Mouse (Mus musculus): Measurements from ENCODE around the gene Ctsc.

Ctsc gene

GRCm38 (mm10) chr7:88295989-88296388 is 18.1 kb downstream of the Ctsc start:
- DNase-seq (ENCODE audit: low read depth, low spot score): no peak

- DNase-seq (ENCODE audit: low read depth, low spot score): no peak
Observed at GRCm38 (mm10) chr7:88296932-88297331, 19.0 kb downstream of the Ctsc start.

- DNase-seq (ENCODE audit: low read depth, low spot score): no peak
Observed at GRCm38 (mm10) chr7:88305750-88306149, 27.9 kb downstream of the Ctsc start.

GRCm38 (mm10) chr7:88306725-88307124 is 28.8 kb downstream of the Ctsc start:
- no peak for DNase-seq (ENCODE audit: low read depth, low spot score)

- DNase-seq (ENCODE audit: low read depth, low spot score): no peak
Observed at GRCm38 (mm10) chr7:88310398-88311180, 32.7 kb downstream of the Ctsc start.

GRCm38 (mm10) chr7:88316408-88316807 is 38.5 kb downstream of the Ctsc start:
- no peak for DNase-seq (ENCODE audit: low read depth, low spot score)

- no peak for DNase-seq (ENCODE audit: low read depth, low spot score)
Observed at GRCm38 (mm10) chr7:88318474-88318873, 40.6 kb downstream of the Ctsc start.

- no peak for DNase-seq (ENCODE audit: low read depth, low spot score)
Observed at GRCm38 (mm10) chr7:88318904-88319303, 41.0 kb downstream of the Ctsc start.

GRCm38 (mm10) chr7:88319414-88320140 is 41.7 kb downstream of the Ctsc start:
- DNase-seq (ENCODE audit: low read depth, low spot score): no peak

- no peak for DNase-seq (ENCODE audit: low read depth, low spot score)
Observed at GRCm38 (mm10) chr7:88320628-88321336, 42.9 kb downstream of the Ctsc start.

- DNase-seq (ENCODE audit: low read depth, low spot score): no peak
Observed at GRCm38 (mm10) chr7:88322431-88322830, 44.5 kb downstream of the Ctsc start.

GRCm38 (mm10) chr7:88327495-88327894 is 49.6 kb downstream of the Ctsc start:
- no peak for DNase-seq (ENCODE audit: low read depth, low spot score)

GRCm38 (mm10) chr7:88343828-88344227 is 65.9 kb downstream of the Ctsc start:
- peak; percentile 36 for DNase-seq (ENCODE audit: low read depth, low spot score)

GRCm38 (mm10) chr7:88346035-88346434 is 68.2 kb downstream of the Ctsc start:
- DNase-seq (ENCODE audit: low read depth, low spot score): no peak

GRCm38 (mm10) chr7:88356871-88357776 is 79.2 kb downstream of the Ctsc start:
- peak; percentile 49 for DNase-seq (ENCODE audit: low read depth, low spot score)

- DNase-seq (ENCODE audit: low read depth, low spot score): no peak
Observed at GRCm38 (mm10) chr7:88358042-88358878, 80.4 kb downstream of the Ctsc start.

All from ZHBTc4 (cell line).